Mouse (Mus musculus): ENCODE measurements around the gene Cpsf7. TPM values are rescaled to one million over a fixed set of nuclear protein-coding genes. Genes with fewer than 3 reads are reported as not detected.
"Not testable (repeated sequence)": the region's sequence is repeated elsewhere in the genome, so short reads cannot be mapped to it uniquely, and the experiment has no call there.

The Cpsf7 gene
- polyA plus RNA-seq, 1 experiment, result 23.4 TPM

- TF ChIP-seq USF1 (IDR thresholded peaks at IDR 0.05; ENCODE audit: low read depth), result no peak
- Histone ChIP-seq H3K79me2 (ENCODE audit: control insufficient read depth, insufficient read depth) (no peaks in the 10 kb centered on the region), H3K4me2 (ENCODE audit: low read depth) (no peak overlapping the region), H3ac (ENCODE audit: control insufficient read depth, insufficient read length) (no peak overlapping the region), H3K4me3 (no peak overlapping the region), H3K36me3 (ENCODE audit: control insufficient read depth, insufficient read depth) (no peaks in the 10 kb centered on the region), H3K27me3 (ENCODE audit: control insufficient read depth, insufficient read depth, insufficient read length) (no peaks in the 10 kb centered on the region)
Measured at GRCm38 (mm10) chr19:10557001-10557400, 31.9 kb downstream of the Cpsf7 start.

- Histone ChIP-seq H3K36me3 (ENCODE audit: control insufficient read depth, insufficient read depth) (no peaks in the 10 kb centered on the region), H3K4me2 (ENCODE audit: low read depth) (no peak overlapping the region), H3ac (ENCODE audit: control insufficient read depth, insufficient read length) (no peak overlapping the region), H3K79me2 (ENCODE audit: control insufficient read depth, insufficient read depth) (no peaks in the 10 kb centered on the region), H3K4me3 (no peak overlapping the region), H3K27me3 (ENCODE audit: control insufficient read depth, insufficient read depth, insufficient read length) (no peaks in the 10 kb centered on the region)
- TF ChIP-seq MYOD1 (IDR thresholded peaks at IDR 0.05; ENCODE audit: control insufficient read depth in 1 of 3, insufficient read length in 2 of 3, low read depth in 2 of 3), result no peak
- no peak for TF ChIP-seq POLR2AphosphoS2 (IDR thresholded peaks at IDR 0.05; ENCODE audit: insufficient read length, low read depth)
- no peak for TF ChIP-seq TCF3 (IDR thresholded peaks at IDR 0.05; ENCODE audit: insufficient read length, low read depth)
- no peak for TF ChIP-seq REST (IDR thresholded peaks at IDR 0.05; ENCODE audit: insufficient read depth, insufficient read length)
- no peak for TF ChIP-seq USF1 (IDR thresholded peaks at IDR 0.05; ENCODE audit: low read depth)
- no peak for TF ChIP-seq CEBPB (IDR thresholded peaks at IDR 0.05; ENCODE audit: insufficient read depth, poor library complexity, severe bottlenecking)
- TF ChIP-seq POLR2A (IDR thresholded peaks at IDR 0.05; ENCODE audit: insufficient read length, low read depth), result no peak
- no peak for TF ChIP-seq SRF (IDR thresholded peaks at IDR 0.05; ENCODE audit: control insufficient read depth, insufficient read length, low read depth)
Measured at GRCm38 (mm10) chr19:10557430-10557829, 32.4 kb downstream of the Cpsf7 start.

GRCm38 (mm10) chr19:10557837-10558375 is 32.8 kb downstream of the Cpsf7 start:
- H3ac ChIP-seq (ENCODE audit: control insufficient read depth, insufficient read length); H3K36me3 ChIP-seq (ENCODE audit: control insufficient read depth, insufficient read depth); H3K4me3 ChIP-seq; H3K79me2 ChIP-seq (ENCODE audit: control insufficient read depth, insufficient read depth); H3K27me3 ChIP-seq (ENCODE audit: control insufficient read depth, insufficient read depth, insufficient read length); H3K4me2 ChIP-seq (ENCODE audit: low read depth): not testable (repeated sequence)

GRCm38 (mm10) chr19:10560108-10560507 is 35.0 kb downstream of the Cpsf7 start:
- no peak overlapping the region for H3K4me2 ChIP-seq (ENCODE audit: low read depth)
- H3K27me3 ChIP-seq (ENCODE audit: control insufficient read depth, insufficient read depth, insufficient read length), result no peaks in the 10 kb centered on the region
- H3K36me3 ChIP-seq (ENCODE audit: control insufficient read depth, insufficient read depth), result no peaks in the 10 kb centered on the region
- TF ChIP-seq POLR2AphosphoS2 (IDR thresholded peaks at IDR 0.05; ENCODE audit: insufficient read length, low read depth) (no peak), E2F4 (IDR thresholded peaks at IDR 0.05; ENCODE audit: insufficient read depth) (no peak), POLR2A (IDR thresholded peaks at IDR 0.05; ENCODE audit: insufficient read length, low read depth) (no peak)
- no peak overlapping the region for H3ac ChIP-seq (ENCODE audit: control insufficient read depth, insufficient read length)
- no peak overlapping the region for H3K4me3 ChIP-seq
- H3K79me2 ChIP-seq (ENCODE audit: control insufficient read depth, insufficient read depth), result no peaks in the 10 kb centered on the region

GRCm38 (mm10) chr19:10561558-10562314 is 36.7 kb downstream of the Cpsf7 start:
- no peak overlapping the region for H3K4me3 ChIP-seq
- no peaks in the 10 kb centered on the region for H3K27me3 ChIP-seq (ENCODE audit: control insufficient read depth, insufficient read depth, insufficient read length)
- H3K4me2 ChIP-seq (ENCODE audit: low read depth), result peak overlapping the region; percentile 69
- TF ChIP-seq POLR2AphosphoS2 (IDR thresholded peaks at IDR 0.05; ENCODE audit: insufficient read length, low read depth), result no peak
- no peak for TF ChIP-seq MAX (IDR thresholded peaks at IDR 0.05; ENCODE audit: low read depth)
- no peak for TF ChIP-seq POLR2A (IDR thresholded peaks at IDR 0.05; ENCODE audit: insufficient read length, low read depth)
- peak in 2 of 3 experiments; percentile 39 to 56 for TF ChIP-seq MYOD1 (IDR thresholded peaks at IDR 0.05; ENCODE audit: control insufficient read depth in 1 of 3, insufficient read length in 2 of 3, low read depth in 2 of 3)
- TF ChIP-seq MYOG (IDR thresholded peaks at IDR 0.05; ENCODE audit: control insufficient read depth in 1 of 3, insufficient read depth in 1 of 3, insufficient read length in 2 of 3, low read depth in 2 of 3), result no peak
- no peak for TF ChIP-seq TCF12 (IDR thresholded peaks at IDR 0.05; ENCODE audit: insufficient read depth, poor library complexity, severe bottlenecking)
- H3K36me3 ChIP-seq (ENCODE audit: control insufficient read depth, insufficient read depth), result no peaks in the 10 kb centered on the region
- no peak overlapping the region for H3ac ChIP-seq (ENCODE audit: control insufficient read depth, insufficient read length)
- H3K79me2 ChIP-seq (ENCODE audit: control insufficient read depth, insufficient read depth), result no peaks in the 10 kb centered on the region

GRCm38 (mm10) chr19:10562351-10562750 is 37.3 kb downstream of the Cpsf7 start:
- Histone ChIP-seq H3ac (ENCODE audit: control insufficient read depth, insufficient read length) (no peak overlapping the region), H3K27me3 (ENCODE audit: control insufficient read depth, insufficient read depth, insufficient read length) (no peaks in the 10 kb centered on the region), H3K79me2 (ENCODE audit: control insufficient read depth, insufficient read depth) (no peaks in the 10 kb centered on the region), H3K4me3 (no peak overlapping the region), H3K36me3 (ENCODE audit: control insufficient read depth, insufficient read depth) (no peaks in the 10 kb centered on the region), H3K4me2 (ENCODE audit: low read depth) (peak overlapping the region; percentile 69)
- TF ChIP-seq TCF3 (IDR thresholded peaks at IDR 0.05; ENCODE audit: insufficient read length, low read depth) (no peak), CEBPB (IDR thresholded peaks at IDR 0.05; ENCODE audit: insufficient read depth, poor library complexity, severe bottlenecking) (no peak), SRF (IDR thresholded peaks at IDR 0.05; ENCODE audit: control insufficient read depth, insufficient read length, low read depth) (no peak), POLR2A (IDR thresholded peaks at IDR 0.05; ENCODE audit: insufficient read length, low read depth) (no peak), MAX (IDR thresholded peaks at IDR 0.05; ENCODE audit: low read depth) (no peak), USF1 (IDR thresholded peaks at IDR 0.05; ENCODE audit: low read depth) (no peak), REST (IDR thresholded peaks at IDR 0.05; ENCODE audit: insufficient read depth, insufficient read length) (no peak), E2F4 (IDR thresholded peaks at IDR 0.05; ENCODE audit: insufficient read depth) (no peak)
